Mouse (Mus musculus): ENCODE measurements around the gene Dusp1.

- TF ChIP-seq POLR2A (IDR thresholded peaks at IDR 0.05; ENCODE audit: extremely low read depth, insufficient read depth, low read length) (no peak), CTCF (IDR thresholded peaks at IDR 0.05; ENCODE audit: extremely low read depth, insufficient read depth, low read length) (peak; percentile 32)
Measured at GRCm38 (mm10) chr17:26596856-26597481, 35.0 kb upstream of the Dusp1 start.
